Mouse (Mus musculus) spleen, adult 2 months (tissue): Measurements from ENCODE around the gene Pth2. TPM values are rescaled to one million over a fixed set of nuclear protein-coding genes. Genes with fewer than 3 reads are reported as not detected.
A peak's percentile ranks its signal among the peaks of the same experiment; 100 is the strongest.

Experiments used
- DNase-seq, 2 experiments: peaks; one replicate each; pipeline versions ENCODE4 v3.0.0 to v3.0.0-alpha.2; 2012 to 2021; ENCODE audit warnings: low spot score in 2 of 2, low read depth in 1 of 2
- H3K27ac ChIP-seq: fragments of 200-500 bp; 2 replicates; pipeline ENCODE4 v1.5.1; 2012; ENCODE audit warnings: low read length, inconsistent platforms; ENCODE audit not compliant: insufficient read depth
- H3K27me3 ChIP-seq: fragments of 200-500 bp; 2 replicates; pipeline ENCODE4 v1.6.1; 2012; ENCODE audit warnings: mild to moderate bottlenecking, moderate library complexity, low read length, inconsistent platforms; ENCODE audit not compliant: control insufficient read depth, insufficient read depth
- H3K36me3 ChIP-seq: fragments of 200-500 bp; 2 replicates; pipeline ENCODE4 v1.6.1; 2012; ENCODE audit warnings: mild to moderate bottlenecking, low read length, inconsistent platforms; ENCODE audit not compliant: control insufficient read depth, insufficient read depth
- H3K4me1 ChIP-seq: fragments of 200-500 bp; 2 replicates; pipeline ENCODE4 v1.6.1; 2011; ENCODE audit warnings: inconsistent platforms; ENCODE audit not compliant: control insufficient read depth, insufficient read depth, insufficient read length
- H3K4me3 ChIP-seq: fragments of 200-500 bp; 2 replicates; pipeline ENCODE4 v1.5.1; 2011; ENCODE audit warnings: mild to moderate bottlenecking, inconsistent platforms; ENCODE audit not compliant: insufficient read depth, insufficient read length; ENCODE audit errors: extremely low read depth
- CTCF ChIP-seq: fragments of 200-500 bp; IDR thresholded peaks from 2 replicates; pipeline ENCODE4 v1.5.1; 2011; ENCODE audit warnings: mild to moderate bottlenecking, inconsistent platforms; ENCODE audit not compliant: insufficient read depth, insufficient read length, insufficient replicate concordance; ENCODE audit errors: extremely low read depth
- POLR2A ChIP-seq: fragments of 200-500 bp; IDR thresholded peaks from 2 replicates; pipeline ENCODE4 v1.6.1; 2011; ENCODE audit warnings: low read depth, low read length, inconsistent platforms
- WGBS: fragments of 180-500 bp; shearing (Covaris S2); methylation state at CpG from one replicate; pipeline ENCODE4 v1.1.7; 2018; 5-methylcytosine and 5-hydroxymethylcytosine counted together
- polyA plus RNA-seq: library from polyadenylated mRNA; depleted of rRNA; stranded (reverse); fragments of >200 nt; gene quantifications from 2 replicates; pipeline ENCODE4 v1.2.3, GENCODE M21; 2012

Pth2 gene
- polyA plus RNA-seq, 1 experiment = not detected

GRCm38 (mm10) chr7:45160316-45160800, 20.4 kb upstream of the Pth2 start:
- 92% methylated on average over 6 of the region's 6 CpGs for WGBS
- peaks cover 3% of the 10 kb centered on the region for H3K4me1 ChIP-seq
- peaks cover 6% of the 10 kb centered on the region for H3K36me3 ChIP-seq
- H3K27ac ChIP-seq = no peak overlapping the region
- peaks cover 9% of the 10 kb centered on the region for H3K27me3 ChIP-seq
- TF ChIP-seq POLR2A (no peak), CTCF (no peak)
- no peak overlapping the region for H3K4me3 ChIP-seq
- DNase-seq = no peak

GRCm38 (mm10) chr7:45160866-45161265, 19.9 kb upstream of the Pth2 start:
- no peak for DNase-seq
- WGBS = 95% methylated on average over 3 of the region's 3 CpGs
- TF ChIP-seq CTCF = no peak
- TF ChIP-seq POLR2A = no peak

GRCm38 (mm10) chr7:45161612-45162473, 19.0 kb upstream of the Pth2 start:
- Histone ChIP-seq H3K4me3 (peak overlapping the region; percentile 57; the same call in 1 of the 2 replicates), H3K27me3 (peaks cover 9% of the 10 kb centered on the region), H3K4me1 (peaks cover 3% of the 10 kb centered on the region), H3K36me3 (peaks cover 6% of the 10 kb centered on the region), H3K27ac (no peak overlapping the region)
- DNase-seq = peak; percentile 69 to 88
- TF ChIP-seq POLR2A (no peak), CTCF (peak; percentile 95)
- 5% methylated on average over 35 of the region's 35 CpGs for WGBS

More at GRCm38 (mm10) chr7:45160866-45161265, 19.9 kb upstream of the Pth2 start:
- Histone ChIP-seq H3K27me3 (peaks cover 9% of the 10 kb centered on the region), H3K27ac (no peak overlapping the region), H3K36me3 (peaks cover 6% of the 10 kb centered on the region), H3K4me3 (no peak overlapping the region), H3K4me1 (peaks cover 3% of the 10 kb centered on the region)

- peaks cover 5% of the 10 kb centered on the region for H3K36me3 ChIP-seq
- peaks cover 12% of the 10 kb centered on the region for H3K27me3 ChIP-seq
- DNase-seq = no peak
- no peak overlapping the region for H3K4me3 ChIP-seq
- WGBS = 30% methylated on average over 6 of the region's 6 CpGs
- TF ChIP-seq POLR2A (no peak), CTCF (no peak)
- H3K27ac ChIP-seq = no peak overlapping the region
- peaks cover 3% of the 10 kb centered on the region for H3K4me1 ChIP-seq
Measured at GRCm38 (mm10) chr7:45162551-45162950, 18.2 kb upstream of the Pth2 start.

DNA sequence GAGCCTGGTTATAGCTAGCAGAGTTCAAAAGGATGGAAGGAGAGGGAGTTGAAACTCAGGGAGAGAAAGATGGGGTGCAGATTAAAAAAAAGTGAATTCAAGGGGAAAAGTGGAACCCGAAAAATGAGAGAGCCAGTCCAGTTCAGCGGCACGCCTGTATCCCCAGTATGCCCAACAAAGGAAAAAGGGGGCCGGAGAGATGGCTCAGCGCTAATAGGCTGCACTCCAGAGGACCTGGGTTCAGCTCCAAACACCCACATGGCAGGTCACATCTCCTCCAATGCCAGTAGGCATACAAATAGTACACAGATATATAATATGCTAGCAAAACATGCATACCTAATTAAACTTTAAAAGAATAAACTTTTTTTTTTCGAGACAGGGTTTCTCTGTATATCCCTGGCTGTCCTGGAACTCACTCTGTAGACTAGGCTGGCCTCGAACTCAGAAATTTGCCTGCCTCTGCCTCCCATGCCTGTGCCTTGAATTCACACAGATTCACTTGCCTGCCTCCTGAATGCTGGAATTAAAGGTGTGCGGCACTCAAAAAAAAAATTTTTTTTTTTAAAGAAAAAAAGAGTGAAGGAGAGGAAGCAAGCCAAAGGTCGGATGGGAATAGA, 17.7 kb upstream of the Pth2 start:
- Histone ChIP-seq H3K27me3 (peaks cover 14% of the 10 kb centered on the region), H3K4me3 (no peak overlapping the region), H3K4me1 (peaks cover 3% of the 10 kb centered on the region), H3K36me3 (0 out of 2 replicates have a peak, but pooled peaks cover 4% of the 10 kb centered on the region), H3K27ac (no peak overlapping the region)
- no peak for TF ChIP-seq CTCF
- DNase-seq = no peak
- WGBS = 75% methylated on average over 9 of the region's 9 CpGs

DNA sequence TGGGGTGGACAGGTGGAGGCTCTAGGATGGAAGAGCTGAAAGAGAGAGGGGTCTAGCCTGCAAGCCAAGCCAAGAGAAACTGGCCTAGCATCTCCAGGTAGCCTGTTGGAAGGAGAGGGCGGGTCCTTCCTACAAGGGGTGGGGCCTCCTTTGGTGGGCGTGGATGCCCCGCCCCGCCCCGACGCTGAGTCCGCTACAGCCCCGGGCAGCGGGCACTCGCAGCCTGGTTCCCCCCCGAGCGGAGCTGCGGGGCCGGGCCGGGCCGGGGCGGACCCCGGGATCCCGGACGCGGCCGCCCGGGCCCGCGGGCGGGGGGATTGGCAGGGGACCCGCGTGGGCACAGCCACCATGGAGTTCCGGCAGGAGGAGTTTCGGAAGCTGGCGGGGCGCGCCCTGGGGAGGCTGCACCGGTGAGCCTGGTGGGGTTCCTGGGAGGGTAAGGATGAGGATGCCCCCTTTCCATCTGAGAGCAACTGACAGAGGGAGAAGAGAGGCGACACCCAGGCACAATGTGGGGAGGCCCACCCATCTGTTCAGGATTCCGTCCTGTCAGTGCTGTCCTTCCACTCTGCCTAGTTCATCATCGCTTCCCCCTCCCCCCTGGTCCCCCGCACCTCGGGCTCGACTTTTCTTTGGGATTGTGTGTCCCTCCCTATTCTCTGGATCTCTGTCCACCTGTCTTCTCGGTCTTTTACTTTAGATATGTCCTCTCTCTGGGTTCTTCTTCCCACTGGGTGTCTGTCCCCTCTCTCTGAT, 16.9 kb upstream of the Pth2 start, which contains the start of gene Slc17a7:
Gene Slc17a7 (plus strand): TSS at position 215 of the 756 bp plus-strand sequence.
- H3K27ac ChIP-seq = no peak within 1 kb of the TSS
- 0 out of 2 replicates have a peak, but pooled peaks cover 4% of the 10 kb centered on the region for H3K36me3 ChIP-seq
- peaks cover 3% of the 10 kb centered on the region for H3K4me1 ChIP-seq
- TF ChIP-seq POLR2A = no peak
- no peak for TF ChIP-seq CTCF
- H3K27me3 ChIP-seq = peaks cover 21% of the 10 kb centered on the region
- no peak within 1 kb of the TSS for H3K4me3 ChIP-seq
- DNase-seq = no peak
- WGBS = 5% methylated on average over 39 of the region's 41 CpGs
